Mouse (Mus musculus): ENCODE data around the gene Gnb2.

The Gnb2 gene

GRCm38 (mm10) chr5:137521861-137522260, 11.4 kb downstream of the Gnb2 start:
- DNase-seq (ENCODE audit: inconsistent age in 2 of 2, low spot score in 1 of 2) = no peak

GRCm38 (mm10) chr5:137519691-137520550, 13.4 kb downstream of the Gnb2 start:
- no peak for DNase-seq (ENCODE audit: inconsistent age in 2 of 2, low spot score in 1 of 2)

- DNase-seq (ENCODE audit: inconsistent age in 2 of 2, low spot score in 1 of 2) = peak in 1 of 2 experiments; percentile 80
Observed at GRCm38 (mm10) chr5:137518436-137518835, 14.9 kb downstream of the Gnb2 start, which contains the start of gene Gigyf1. Gene Gigyf1 (plus strand): TSS chr5:137518548.

GRCm38 (mm10) chr5:137514811-137515210, 18.5 kb downstream of the Gnb2 start:
- peak in 1 of 2 experiments; percentile 29 for DNase-seq (ENCODE audit: inconsistent age in 2 of 2, low spot score in 1 of 2)

- DNase-seq (ENCODE audit: inconsistent age in 2 of 2, low spot score in 1 of 2) = peak; percentile 10 to 39
Observed at GRCm38 (mm10) chr5:137513951-137514721, 19.2 kb downstream of the Gnb2 start.

- DNase-seq (ENCODE audit: inconsistent age in 2 of 2, low spot score in 1 of 2) = peak; percentile 18 to 62
Observed at GRCm38 (mm10) chr5:137512847-137513794, 20.2 kb downstream of the Gnb2 start.

GRCm38 (mm10) chr5:137511706-137512105, 21.6 kb downstream of the Gnb2 start:
- peak; percentile 14 to 31 for DNase-seq (ENCODE audit: inconsistent age in 2 of 2, low spot score in 1 of 2)

- peak; percentile 44 to 69 for DNase-seq (ENCODE audit: inconsistent age in 2 of 2, low spot score in 1 of 2)
Observed at GRCm38 (mm10) chr5:137510573-137511390, 22.5 kb downstream of the Gnb2 start.

- DNase-seq (ENCODE audit: inconsistent age in 2 of 2, low spot score in 1 of 2) = peak; percentile 87 to 96
Observed at GRCm38 (mm10) chr5:137510014-137510501, 23.3 kb downstream of the Gnb2 start.

- peak; percentile 40 to 58 for DNase-seq (ENCODE audit: inconsistent age in 2 of 2, low spot score in 1 of 2)
Observed at GRCm38 (mm10) chr5:137504041-137504440, 29.3 kb downstream of the Gnb2 start.

- DNase-seq (ENCODE audit: inconsistent age in 2 of 2, low spot score in 1 of 2) = no peak
Observed at GRCm38 (mm10) chr5:137502667-137503110, 30.6 kb downstream of the Gnb2 start.

- peak; percentile 100 for DNase-seq (ENCODE audit: inconsistent age in 2 of 2, low spot score in 1 of 2)
Observed at GRCm38 (mm10) chr5:137501709-137502666, 31.3 kb downstream of the Gnb2 start, which contains the start of gene Pop7. Gene Pop7 (minus strand): TSS chr5:137502518.

- DNase-seq (ENCODE audit: inconsistent age in 2 of 2, low spot score in 1 of 2) = peak; percentile 10 to 36
Observed at GRCm38 (mm10) chr5:137500186-137500585, 33.1 kb downstream of the Gnb2 start.

GRCm38 (mm10) chr5:137493831-137494230, 39.5 kb downstream of the Gnb2 start:
- no peak for DNase-seq (ENCODE audit: inconsistent age in 2 of 2, low spot score in 1 of 2)

- DNase-seq (ENCODE audit: inconsistent age in 2 of 2, low spot score in 1 of 2) = no peak
Observed at GRCm38 (mm10) chr5:137491559-137491958, 41.8 kb downstream of the Gnb2 start.

- DNase-seq (ENCODE audit: inconsistent age in 2 of 2, low spot score in 1 of 2) = no peak
Observed at GRCm38 (mm10) chr5:137487616-137488015, 45.7 kb downstream of the Gnb2 start.

- no peak for DNase-seq (ENCODE audit: inconsistent age in 2 of 2, low spot score in 1 of 2)
Observed at GRCm38 (mm10) chr5:137485851-137486155, 47.5 kb downstream of the Gnb2 start.

GRCm38 (mm10) chr5:137485071-137485850, 48.0 kb downstream of the Gnb2 start:
- no peak for DNase-seq (ENCODE audit: inconsistent age in 2 of 2, low spot score in 1 of 2)

Measured in adrenal gland, adult (tissue).